20 mouse cellular contexts compared by ENCODE assay signal in genomic region chr8:83244151-83244550, GRCm38 (mm10). TPM values are rescaled to one million over a fixed set of nuclear protein-coding genes. Genes with fewer than 3 reads are reported as not detected.
DNase-seq lines count a peak whose midpoint lies in the region; TF ChIP-seq lines count a peak whose summit lies in the region.
"Had no signal": no experiment of that assay in that cellular context is flagged by ENCODE, and none has a peak within 500 bp of the region (broad histone marks: within the 10 kb centered on the region; RNA-seq: fewer than 3 reads in every experiment).

No protein-coding gene starts in this region.

- DNase-seq in layer of hippocampus, adult 9-11 months: peak; percentile 49
- no peak for DNase-seq in layer of hippocampus, postnatal 36 days
- DNase-seq in frontal cortex, adult 2 months (ENCODE audit: extremely low spot score in 1 of 2, low spot score in 1 of 2): peak; percentile 57 to 72
- peak; percentile 29 to 40 for DNase-seq in left cerebral cortex, adult 2 months (ENCODE audit: extremely low spot score in 1 of 2, low spot score in 2 of 2)
- peak; percentile 42 to 75 for DNase-seq in right cerebral cortex, postnatal 36 days (ENCODE audit: low spot score in 2 of 2)
- DNase-seq in yolk sac, embryonic 10.5 days (ENCODE audit: low spot score): no peak
- DNase-seq in urinary bladder, postnatal 14 days (ENCODE audit: low spot score): no peak
- DNase-seq: adrenal gland, postnatal 36 days; gastrocnemius, postnatal 36 days; heart, postnatal 14 days; kidney, adult 9 months; lung, adult 2 months; thymus, postnatal 36 days had no signal

- TF ChIP-seq CTCF in left cerebral cortex, adult 2 months (IDR thresholded peaks at IDR 0.05): no peak

- intact Hi-C loops in left cerebral cortex, adult 2 months (cut with DNase I): no loop called here

- H3K27ac ChIP-seq in left cerebral cortex, adult 2 months: peak overlapping the region; percentile 45
- H3K27ac ChIP-seq: embryonic facial prominence, embryonic 15.5 days; forebrain, embryonic 12.5 days; hindbrain, postnatal 0 days had no signal

- no peak overlapping the region for H3K4me3 ChIP-seq in left cerebral cortex, adult 2 months
- H3K4me3 ChIP-seq: embryonic facial prominence, embryonic 15.5 days; forebrain, embryonic 12.5 days; megakaryocyte, embryonic 14.5 days had no signal

RNA-seq across cellular contexts. Expression of gene Ucp1, which starts 46.0 kb away (rescaled TPM):
- total RNA-seq in layer of hippocampus, postnatal 36 days (2021): not detected
- 0.19 and 0.22 TPM in 2 replicates for polyA plus RNA-seq in frontal cortex, adult 2 months (2012; rRNA removed)
- total RNA-seq in left cerebral cortex, adult 2 months (2021): not detected
- total RNA-seq: gastrocnemius, postnatal 36 days; MEL; neutrophil, adult 5-6 weeks had no signal
- polyA plus RNA-seq: forebrain, embryonic 12.5 days; stomach, embryonic 16.5 days had no signal

Comparison
In these comparisons a context has a peak if more than half of its experiments do, and no peak if none do; other contexts are left out.
1. DNase-seq: peak in layer of hippocampus, adult 9-11 months (single experiment), frontal cortex, adult 2 months (2 of 2), left cerebral cortex, adult 2 months (2 of 2) and right cerebral cortex, postnatal 36 days (2 of 2); none in layer of hippocampus, postnatal 36 days (0 of 2), yolk sac, embryonic 10.5 days (single experiment) and urinary bladder, postnatal 14 days (single experiment).